Mouse (Mus musculus): Measurements from ENCODE around the gene Zfp941.

GRCm38 (mm10) chr7:140853386-140853785 is 31.4 kb upstream of the Zfp941 start:
- TF ChIP-seq E2F4 (IDR thresholded peaks at IDR 0.05; ENCODE audit: insufficient read depth) (no peak), USF1 (IDR thresholded peaks at IDR 0.05; ENCODE audit: low read depth) (no peak), POLR2AphosphoS2 (IDR thresholded peaks at IDR 0.05; ENCODE audit: insufficient read length, low read depth) (no peak), POLR2A (IDR thresholded peaks at IDR 0.05; ENCODE audit: insufficient read length, low read depth) (no peak), MYOG (IDR thresholded peaks at IDR 0.05; ENCODE audit: control insufficient read depth in 1 of 3, insufficient read depth in 1 of 3, insufficient read length in 2 of 3, low read depth in 2 of 3) (no peak), MAX (IDR thresholded peaks at IDR 0.05; ENCODE audit: low read depth) (no peak)
